In the genomic region with DNA sequence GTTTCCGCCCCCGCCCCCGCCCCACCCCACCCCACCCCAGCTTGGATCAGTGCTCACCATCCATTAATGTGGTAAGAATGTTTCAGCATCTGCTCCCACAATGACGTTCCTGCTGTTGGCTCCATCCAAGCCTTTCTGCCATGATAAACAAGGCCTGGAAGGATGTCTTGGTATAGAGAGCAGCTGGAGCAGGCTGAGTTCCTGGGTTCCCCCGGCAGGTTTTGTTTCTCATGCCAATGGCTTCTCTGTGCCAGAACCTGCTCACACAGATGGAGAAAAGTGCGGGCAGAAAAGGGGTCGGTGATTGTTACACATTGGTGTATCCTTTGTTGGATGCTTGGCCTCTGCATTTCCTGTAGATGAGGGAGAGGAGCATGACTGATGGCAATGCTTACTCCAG, we compare ENCODE assay signal across 19 mouse cellular contexts.
DNase-seq lines count a peak whose midpoint lies in the region; ATAC-seq and TF ChIP-seq lines count a peak whose summit lies in the region.
"Had no signal": no experiment of that assay in that cellular context is flagged by ENCODE, and none has a peak within 500 bp of the region (broad histone marks: within the 10 kb centered on the region; RNA-seq: fewer than 3 reads in every experiment).

No protein-coding gene starts in this region.

- 78% methylated on average over 7 of the region's 7 CpGs for WGBS in forebrain, embryonic 14.5 days
- 90% methylated on average over 7 of the region's 7 CpGs for WGBS in forebrain, embryonic 11.5 days
- 78% methylated on average over 7 of the region's 7 CpGs for WGBS in hindbrain, embryonic 15.5 days
- 91% methylated on average over 7 of the region's 7 CpGs for WGBS in hindbrain, embryonic 12.5 days
- WGBS in hindbrain, embryonic 16.5 days, result 82% methylated on average over 7 of the region's 7 CpGs
- 87% methylated on average over 7 of the region's 7 CpGs for WGBS in lung, postnatal 0 days

- no peaks in the 10 kb centered on the region for H3K9me3 ChIP-seq in forebrain, embryonic 14.5 days (replicated peaks; ENCODE audit: control insufficient read depth, low read length)
- no peaks in the 10 kb centered on the region for H3K9me3 ChIP-seq in forebrain, embryonic 11.5 days (ENCODE audit: control insufficient read depth, low read length)
- H3K9me3 ChIP-seq in hindbrain, embryonic 15.5 days, result no peaks in the 10 kb centered on the region
- H3K9me3 ChIP-seq in hindbrain, embryonic 12.5 days (replicated peaks), result no peaks in the 10 kb centered on the region
- no peaks in the 10 kb centered on the region for H3K9me3 ChIP-seq in hindbrain, embryonic 16.5 days (ENCODE audit: control insufficient read depth, low read length)
- no peaks in the 10 kb centered on the region for H3K9me3 ChIP-seq in lung, postnatal 0 days (ENCODE audit: low read length)
- H3K9me3 ChIP-seq: embryonic facial prominence, embryonic 10.5 days; forebrain, embryonic 12.5 days; G1E; limb, embryonic 15.5 days; liver, embryonic 15.5 days; midbrain, embryonic 15.5 days had no signal

- H3K4me3 ChIP-seq in forebrain, embryonic 14.5 days (ENCODE audit: low read depth, low read length), result no peak overlapping the region
- H3K4me3 ChIP-seq in forebrain, embryonic 11.5 days (ENCODE audit: low read depth, low read length), result no peak overlapping the region
- H3K4me3 ChIP-seq in hindbrain, embryonic 15.5 days, result no peak overlapping the region
- H3K4me3 ChIP-seq in hindbrain, embryonic 12.5 days, result no peak overlapping the region
- H3K4me3 ChIP-seq in hindbrain, embryonic 16.5 days (ENCODE audit: low read length), result no peak overlapping the region
- no peak overlapping the region for H3K4me3 ChIP-seq in lung, postnatal 0 days (ENCODE audit: low read depth, low read length)
- H3K4me3 ChIP-seq: embryonic facial prominence, embryonic 10.5 days; forebrain, embryonic 12.5 days; limb, embryonic 15.5 days; liver, embryonic 15.5 days; midbrain, embryonic 15.5 days had no signal

- DNase-seq in forebrain, embryonic 14.5 days (ENCODE audit: low spot score), result no peak
- DNase-seq in forebrain, embryonic 11.5 days (ENCODE audit: low spot score), result no peak
- DNase-seq in thymus, postnatal 25 days, result peak; percentile 34
- no peak for DNase-seq in lung, postnatal 0 days (ENCODE audit: low spot score)
- DNase-seq: adrenal gland, postnatal 14 days; cerebellum, adult 18-20 months; gastrocnemius, postnatal 36 days; kidney, adult 2 months; kidney, postnatal 10 days had no signal

- H3K36me3 ChIP-seq in forebrain, embryonic 14.5 days (ENCODE audit: control insufficient read depth, insufficient read depth, low read length), result no peaks in the 10 kb centered on the region
- H3K36me3 ChIP-seq in forebrain, embryonic 11.5 days (ENCODE audit: control insufficient read depth, insufficient read depth, low read length), result no peaks in the 10 kb centered on the region
- no peaks in the 10 kb centered on the region for H3K36me3 ChIP-seq in hindbrain, embryonic 15.5 days
- no peaks in the 10 kb centered on the region for H3K36me3 ChIP-seq in hindbrain, embryonic 12.5 days
- no peaks in the 10 kb centered on the region for H3K36me3 ChIP-seq in hindbrain, embryonic 16.5 days (ENCODE audit: control insufficient read depth, insufficient read depth, low read length)
- no peaks in the 10 kb centered on the region for H3K36me3 ChIP-seq in lung, postnatal 0 days (ENCODE audit: insufficient read depth, low read length)
- H3K36me3 ChIP-seq: embryonic facial prominence, embryonic 10.5 days; forebrain, embryonic 12.5 days; G1E; limb, embryonic 15.5 days; liver, embryonic 15.5 days; midbrain, embryonic 15.5 days had no signal

- TF ChIP-seq EP300 in lung, postnatal 0 days (IDR thresholded peaks at IDR 0.05), result no peak

- ATAC-seq in forebrain, embryonic 14.5 days, result 0 out of 2 replicates have a peak, but pooled peaks have one; percentile 23
- ATAC-seq in forebrain, embryonic 11.5 days (replicated peaks; ENCODE audit: low FRiP score), result no peak
- peak; percentile 48; the same call in 1 of the 2 replicates for ATAC-seq in hindbrain, embryonic 15.5 days (ENCODE audit: low FRiP score, low read depth)
- no peak for ATAC-seq in hindbrain, embryonic 12.5 days (ENCODE audit: low FRiP score)
- ATAC-seq in hindbrain, embryonic 16.5 days, result peak; percentile 80
- no peak for ATAC-seq in lung, postnatal 0 days
- ATAC-seq: inflammation-experienced regulatory T-cells, adult 6 months; midbrain, embryonic 15.5 days had no signal

- H3K27me3 ChIP-seq in forebrain, embryonic 14.5 days (replicated peaks; ENCODE audit: control insufficient read depth, insufficient read depth, low read length), result no peaks in the 10 kb centered on the region
- no peaks in the 10 kb centered on the region for H3K27me3 ChIP-seq in forebrain, embryonic 11.5 days (ENCODE audit: control insufficient read depth, insufficient read depth, low read length)
- no peaks in the 10 kb centered on the region for H3K27me3 ChIP-seq in hindbrain, embryonic 15.5 days
- H3K27me3 ChIP-seq in hindbrain, embryonic 12.5 days, result no peaks in the 10 kb centered on the region
- H3K27me3 ChIP-seq in hindbrain, embryonic 16.5 days (replicated peaks; ENCODE audit: control insufficient read depth, insufficient read depth, low read length), result no peaks in the 10 kb centered on the region
- H3K27me3 ChIP-seq in lung, postnatal 0 days (replicated peaks; ENCODE audit: insufficient read depth, low read length), result no peaks in the 10 kb centered on the region
- H3K27me3 ChIP-seq: forebrain, embryonic 12.5 days; limb, embryonic 15.5 days; liver, embryonic 15.5 days; midbrain, embryonic 15.5 days had no signal

- H3K4me1 ChIP-seq in forebrain, embryonic 14.5 days (ENCODE audit: control insufficient read depth, insufficient read depth, low read length), result no peaks in the 10 kb centered on the region
- no peaks in the 10 kb centered on the region for H3K4me1 ChIP-seq in forebrain, embryonic 11.5 days (replicated peaks; ENCODE audit: control insufficient read depth, insufficient read depth, low read length)
- no peaks in the 10 kb centered on the region; the same call in 1 of the 2 replicates for H3K4me1 ChIP-seq in hindbrain, embryonic 15.5 days (replicated peaks)
- H3K4me1 ChIP-seq in hindbrain, embryonic 12.5 days, result no peaks in the 10 kb centered on the region
- no peaks in the 10 kb centered on the region for H3K4me1 ChIP-seq in hindbrain, embryonic 16.5 days (ENCODE audit: control insufficient read depth, insufficient read depth, low read depth, low read length)
- H3K4me1 ChIP-seq in lung, postnatal 0 days (ENCODE audit: insufficient read depth, low read depth, low read length), result no peaks in the 10 kb centered on the region
- H3K4me1 ChIP-seq: embryonic facial prominence, embryonic 10.5 days; limb, embryonic 15.5 days; liver, embryonic 15.5 days; midbrain, embryonic 15.5 days had no signal

- H3K9ac ChIP-seq in forebrain, embryonic 14.5 days (ENCODE audit: low read length), result no peak overlapping the region
- H3K9ac ChIP-seq in forebrain, embryonic 11.5 days (ENCODE audit: low read length), result no peak overlapping the region
- no peak overlapping the region for H3K9ac ChIP-seq in hindbrain, embryonic 15.5 days
- H3K9ac ChIP-seq in hindbrain, embryonic 12.5 days, result no peak overlapping the region
- no peak overlapping the region for H3K9ac ChIP-seq in hindbrain, embryonic 16.5 days (ENCODE audit: low read depth, low read length)
- no peak overlapping the region for H3K9ac ChIP-seq in lung, postnatal 0 days (replicated peaks; ENCODE audit: low read depth)
- H3K9ac ChIP-seq: forebrain, embryonic 12.5 days; limb, embryonic 15.5 days; liver, embryonic 15.5 days; midbrain, embryonic 15.5 days had no signal

- no peak overlapping the region for H3K4me2 ChIP-seq in forebrain, embryonic 14.5 days (ENCODE audit: low read length)
- H3K4me2 ChIP-seq in forebrain, embryonic 11.5 days (ENCODE audit: low read depth, low read length, severe bottlenecking), result no peak overlapping the region
- no peak overlapping the region for H3K4me2 ChIP-seq in hindbrain, embryonic 15.5 days
- no peak overlapping the region for H3K4me2 ChIP-seq in hindbrain, embryonic 12.5 days (replicated peaks)
- no peak overlapping the region for H3K4me2 ChIP-seq in hindbrain, embryonic 16.5 days (ENCODE audit: low read length)
- H3K4me2 ChIP-seq in lung, postnatal 0 days (replicated peaks; ENCODE audit: low read depth, low read length), result no peak overlapping the region
- H3K4me2 ChIP-seq: forebrain, embryonic 12.5 days; limb, embryonic 15.5 days; liver, embryonic 15.5 days; midbrain, embryonic 15.5 days had no signal

- TF ChIP-seq CTCF in lung, postnatal 0 days (IDR thresholded peaks at IDR 0.05), result no peak

- no peak overlapping the region for H3K27ac ChIP-seq in forebrain, embryonic 14.5 days (ENCODE audit: low read depth, low read length)
- no peak overlapping the region for H3K27ac ChIP-seq in forebrain, embryonic 11.5 days (ENCODE audit: low read depth, low read length)
- no peak overlapping the region; the same call in 1 of the 2 replicates for H3K27ac ChIP-seq in hindbrain, embryonic 15.5 days (replicated peaks)
- H3K27ac ChIP-seq in hindbrain, embryonic 12.5 days, result no peak overlapping the region
- H3K27ac ChIP-seq in hindbrain, embryonic 16.5 days (ENCODE audit: low read depth, low read length), result no peak overlapping the region
- H3K27ac ChIP-seq in lung, postnatal 0 days (ENCODE audit: low read length), result no peak overlapping the region
- H3K27ac ChIP-seq: embryonic facial prominence, embryonic 10.5 days; forebrain, embryonic 12.5 days; limb, embryonic 15.5 days; liver, embryonic 15.5 days; midbrain, embryonic 15.5 days had no signal

Comparison
In these comparisons a context has a peak if more than half of its experiments do, and no peak if none do; other contexts are left out.
1. ATAC-seq: peak in forebrain, embryonic 14.5 days (single experiment), hindbrain, embryonic 15.5 days (single experiment) and hindbrain, embryonic 16.5 days (single experiment); none in forebrain, embryonic 11.5 days (single experiment), hindbrain, embryonic 12.5 days (single experiment) and lung, postnatal 0 days (single experiment).